Mouse (Mus musculus): ENCODE measurements at regions not wholly inside any gene's neighbourhood (a gene's known extent, or its start where the extent isn't known, plus 50 kb on each side); places are given as distances from the start of the nearest gene placed in this dataset.

DNA sequence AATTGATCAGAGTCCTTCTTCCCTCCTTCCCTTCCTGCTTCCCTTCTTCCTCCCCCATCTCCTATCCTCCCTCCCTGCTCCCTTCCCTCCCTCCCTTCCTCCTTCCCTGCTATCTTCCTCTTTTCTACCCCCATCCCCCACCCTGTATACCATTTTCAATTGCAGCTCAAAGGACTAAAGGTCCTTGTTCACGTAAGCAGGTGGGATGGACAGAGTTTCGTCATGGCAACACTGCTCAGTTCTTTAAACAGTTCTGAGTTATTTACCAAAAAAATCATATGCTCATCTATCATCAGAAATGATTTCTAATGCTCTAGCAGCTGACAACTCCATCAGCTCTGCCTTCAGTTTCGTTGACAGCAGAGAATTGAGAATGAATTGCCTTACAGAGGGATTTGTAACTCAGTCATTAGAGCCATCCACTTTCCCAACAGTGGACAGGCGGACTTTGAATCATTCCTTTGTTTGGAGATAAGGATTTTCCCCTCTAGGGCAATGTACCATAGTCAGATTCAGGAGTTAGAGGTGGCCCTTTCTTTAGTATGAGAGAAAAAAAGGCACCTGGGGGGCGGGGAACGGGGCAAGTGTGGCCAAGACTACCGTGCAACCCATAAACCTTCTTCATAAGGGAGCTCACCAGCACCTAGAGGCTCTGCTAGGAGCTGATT, 113.7 kb upstream of the Lrig1 start:
- H3K9ac ChIP-seq (ENCODE audit: low read length) = no peak overlapping the region; the same call in 1 of the 2 replicates
- WGBS = 36% methylated on average over 7 of the region's 7 CpGs
- ATAC-seq (replicated peaks; ENCODE audit: low FRiP score) (no peak), DNase-seq (ENCODE audit: low spot score) (no peak)
- no peaks in the 10 kb centered on the region for H3K27me3 ChIP-seq (ENCODE audit: control insufficient read depth, insufficient read depth, low read length)
- peaks cover 10% of the 10 kb centered on the region; the same call in 1 of the 2 replicates for H3K4me1 ChIP-seq (replicated peaks; ENCODE audit: control insufficient read depth, insufficient read depth, low read length)
- H3K4me3 ChIP-seq (ENCODE audit: low read depth, low read length) = no peak overlapping the region
- no peak overlapping the region for H3K4me2 ChIP-seq (ENCODE audit: low read depth, low read length, severe bottlenecking)
- no peaks in the 10 kb centered on the region for H3K9me3 ChIP-seq (ENCODE audit: control insufficient read depth, low read length)
- no peak overlapping the region for H3K27ac ChIP-seq (ENCODE audit: low read depth, low read length)
- H3K36me3 ChIP-seq (ENCODE audit: control insufficient read depth, insufficient read depth, low read length) = no peaks in the 10 kb centered on the region

- Histone ChIP-seq H3K4me3 (ENCODE audit: low read depth, low read length) (no peak overlapping the region), H3K9ac (ENCODE audit: low read length) (no peak overlapping the region), H3K27me3 (ENCODE audit: control insufficient read depth, insufficient read depth, low read length) (no peaks in the 10 kb centered on the region), H3K4me1 (replicated peaks; ENCODE audit: control insufficient read depth, insufficient read depth, low read length) (peaks cover 10% of the 10 kb centered on the region; the same call in 1 of the 2 replicates), H3K4me2 (ENCODE audit: low read depth, low read length, severe bottlenecking) (no peak overlapping the region), H3K27ac (ENCODE audit: low read depth, low read length) (no peak overlapping the region), H3K36me3 (ENCODE audit: control insufficient read depth, insufficient read depth, low read length) (no peaks in the 10 kb centered on the region), H3K9me3 (ENCODE audit: control insufficient read depth, low read length) (no peaks in the 10 kb centered on the region)
- DNase-seq (ENCODE audit: low spot score) = no peak
- WGBS = 18% methylated on average over 4 of the region's 4 CpGs
- ATAC-seq (replicated peaks; ENCODE audit: low FRiP score) = no peak
Measured at GRCm38 (mm10) chr6:94811846-94812245, 111.9 kb upstream of the Lrig1 start.

DNA sequence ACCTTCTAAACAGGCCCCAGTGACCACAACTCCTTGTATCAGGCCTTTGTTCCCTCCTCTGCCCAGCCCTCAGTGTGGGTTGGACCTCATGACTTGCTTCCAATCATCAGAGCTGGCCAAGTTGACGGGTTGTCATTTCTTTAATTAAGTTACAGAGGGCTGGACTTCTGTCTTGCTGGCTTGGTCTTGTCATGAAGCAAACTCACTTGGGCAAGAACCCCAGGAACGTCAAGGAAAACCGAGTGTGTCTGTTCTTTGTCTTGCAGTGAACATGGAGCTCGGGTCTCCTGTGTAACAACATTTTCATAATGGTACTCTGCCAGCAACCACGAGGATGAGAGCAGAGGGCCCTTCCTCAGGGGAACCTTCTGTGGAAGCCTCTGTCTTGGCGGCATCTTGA, 107.3 kb upstream of the Lrig1 start:
- peaks cover 5% of the 10 kb centered on the region; the same call in 1 of the 2 replicates for H3K4me1 ChIP-seq (replicated peaks; ENCODE audit: control insufficient read depth, insufficient read depth, low read length)

DNA sequence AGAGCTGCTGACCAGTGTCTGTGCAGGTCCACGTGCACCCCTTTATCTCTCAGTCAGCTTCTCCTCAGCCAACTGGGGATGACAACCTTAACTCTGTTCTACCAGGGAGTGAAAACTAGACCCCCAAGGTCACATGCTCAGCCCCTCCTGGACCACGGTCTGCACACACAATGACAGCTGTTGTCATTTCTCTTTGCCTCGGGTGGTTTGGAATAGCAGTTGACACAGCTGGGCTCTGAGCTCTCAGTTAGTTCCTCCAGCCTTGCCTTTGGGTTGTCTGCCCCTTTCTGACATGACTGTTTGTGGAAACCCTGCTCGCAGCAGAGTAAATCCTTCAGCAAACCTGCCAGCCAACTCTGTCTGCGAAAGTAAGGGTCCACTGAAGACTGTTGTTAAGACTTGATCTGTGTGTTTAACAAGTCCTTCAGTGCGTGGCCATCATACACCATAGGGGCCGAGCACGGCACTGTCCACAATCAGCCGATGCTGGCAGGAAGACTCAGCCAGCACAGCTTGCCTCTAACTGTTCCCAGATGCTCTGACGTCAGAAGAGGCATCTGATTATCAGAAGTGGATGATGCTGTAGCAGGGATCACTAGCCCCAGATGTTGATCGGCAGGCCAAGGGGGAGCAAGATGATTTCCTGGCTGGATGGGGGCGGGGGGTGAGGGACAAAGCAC, 106.7 kb upstream of the Lrig1 start:
- DNase-seq (ENCODE audit: low spot score) (peak; percentile 63), ATAC-seq (replicated peaks; ENCODE audit: low FRiP score) (no peak)
- H3K36me3 ChIP-seq (ENCODE audit: control insufficient read depth, insufficient read depth, low read length) = no peaks in the 10 kb centered on the region
- no peak overlapping the region for H3K4me3 ChIP-seq (ENCODE audit: low read depth, low read length)
- H3K9me3 ChIP-seq (ENCODE audit: control insufficient read depth, low read length) = no peaks in the 10 kb centered on the region
- WGBS = 67% methylated on average over 12 of the region's 12 CpGs
- no peak overlapping the region for H3K4me2 ChIP-seq (ENCODE audit: low read depth, low read length, severe bottlenecking)
- peaks cover 2% of the 10 kb centered on the region; the same call in 1 of the 2 replicates for H3K4me1 ChIP-seq (replicated peaks; ENCODE audit: control insufficient read depth, insufficient read depth, low read length)
- no peaks in the 10 kb centered on the region for H3K27me3 ChIP-seq (ENCODE audit: control insufficient read depth, insufficient read depth, low read length)
- H3K27ac ChIP-seq (ENCODE audit: low read depth, low read length) = no peak overlapping the region
- H3K9ac ChIP-seq (ENCODE audit: low read length) = no peak overlapping the region

More for the DNA sequence above, 107.3 kb upstream of the Lrig1 start:
- H3K9me3 ChIP-seq (ENCODE audit: control insufficient read depth, low read length) = no peaks in the 10 kb centered on the region
- WGBS = 83% methylated on average over 6 of the region's 6 CpGs
- no peaks in the 10 kb centered on the region for H3K36me3 ChIP-seq (ENCODE audit: control insufficient read depth, insufficient read depth, low read length)
- H3K4me3 ChIP-seq (ENCODE audit: low read depth, low read length) = no peak overlapping the region
- no peak overlapping the region for H3K9ac ChIP-seq (ENCODE audit: low read length)
- H3K27ac ChIP-seq (ENCODE audit: low read depth, low read length) = no peak overlapping the region
- DNase-seq (ENCODE audit: low spot score) (no peak), ATAC-seq (replicated peaks; ENCODE audit: low FRiP score) (no peak)
- H3K4me2 ChIP-seq (ENCODE audit: low read depth, low read length, severe bottlenecking) = no peak overlapping the region
- no peaks in the 10 kb centered on the region for H3K27me3 ChIP-seq (ENCODE audit: control insufficient read depth, insufficient read depth, low read length)

DNA sequence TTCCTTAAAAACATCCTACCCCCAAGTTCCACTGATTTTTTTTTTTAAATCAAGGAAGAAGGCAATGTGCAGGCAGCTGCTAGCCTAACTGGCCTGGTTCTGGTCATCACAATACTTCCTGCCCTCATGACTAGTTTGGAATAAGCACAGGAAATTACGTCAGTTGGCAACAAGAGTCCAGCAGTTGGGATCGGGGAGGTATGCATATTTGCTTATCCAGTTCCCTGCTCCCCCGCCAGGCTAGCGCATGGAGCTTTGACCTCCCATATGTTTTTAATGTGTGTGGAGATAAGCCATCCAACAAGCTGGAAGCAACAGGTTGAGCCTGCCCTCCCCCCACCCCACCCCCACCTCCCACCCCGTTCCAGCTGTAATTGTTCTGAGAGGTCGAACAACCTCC, 105.7 kb upstream of the Lrig1 start:
- peaks cover 3% of the 10 kb centered on the region; the same call in 1 of the 2 replicates for H3K4me1 ChIP-seq (replicated peaks; ENCODE audit: control insufficient read depth, insufficient read depth, low read length)
- H3K9me3 ChIP-seq (ENCODE audit: control insufficient read depth, low read length) = no peaks in the 10 kb centered on the region
- DNase-seq (ENCODE audit: low spot score) (peak; percentile 55), ATAC-seq (replicated peaks; ENCODE audit: low FRiP score) (no peak)
- no peak overlapping the region for H3K27ac ChIP-seq (ENCODE audit: low read depth, low read length)
- 71% methylated on average over 6 of the region's 6 CpGs for WGBS
- no peak overlapping the region for H3K4me2 ChIP-seq (ENCODE audit: low read depth, low read length, severe bottlenecking)
- H3K27me3 ChIP-seq (ENCODE audit: control insufficient read depth, insufficient read depth, low read length) = no peaks in the 10 kb centered on the region
- H3K9ac ChIP-seq (ENCODE audit: low read length) = no peak overlapping the region
- H3K4me3 ChIP-seq (ENCODE audit: low read depth, low read length) = no peak overlapping the region
- H3K36me3 ChIP-seq (ENCODE audit: control insufficient read depth, insufficient read depth, low read length) = no peaks in the 10 kb centered on the region

DNA sequence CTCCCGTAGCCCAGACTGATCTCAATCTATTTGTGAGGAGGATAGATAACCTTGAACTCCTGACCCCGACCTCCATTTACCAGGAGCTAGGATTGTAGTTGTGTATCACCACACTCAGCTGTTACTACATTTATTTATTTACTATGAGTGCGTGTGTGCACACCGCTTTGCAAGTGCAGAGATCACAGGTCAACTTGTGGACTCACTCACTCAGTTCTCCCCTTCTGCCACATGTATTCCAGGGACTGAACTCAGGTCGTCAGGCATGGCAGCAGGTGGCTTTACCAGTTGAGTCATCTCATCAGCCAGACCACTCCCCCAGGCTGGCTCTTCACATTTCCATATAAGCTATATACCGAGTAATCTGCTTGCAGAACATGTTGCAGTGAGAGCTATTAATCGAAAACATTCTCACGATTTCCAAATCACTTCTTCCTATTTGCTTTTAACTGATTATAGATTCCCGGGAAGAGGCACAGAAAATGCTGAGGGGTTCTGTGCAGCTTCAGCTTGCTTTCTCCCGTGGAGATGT, 104.4 kb upstream of the Lrig1 start:
- ATAC-seq (replicated peaks; ENCODE audit: low FRiP score) = no peak
- Histone ChIP-seq H3K9ac (ENCODE audit: low read length) (no peak overlapping the region), H3K4me2 (ENCODE audit: low read depth, low read length, severe bottlenecking) (no peak overlapping the region), H3K36me3 (ENCODE audit: control insufficient read depth, insufficient read depth, low read length) (no peaks in the 10 kb centered on the region), H3K9me3 (ENCODE audit: control insufficient read depth, low read length) (no peaks in the 10 kb centered on the region), H3K27me3 (ENCODE audit: control insufficient read depth, insufficient read depth, low read length) (no peaks in the 10 kb centered on the region), H3K4me1 (replicated peaks; ENCODE audit: control insufficient read depth, insufficient read depth, low read length) (peaks cover 5% of the 10 kb centered on the region; the same call in 1 of the 2 replicates), H3K4me3 (ENCODE audit: low read depth, low read length) (no peak overlapping the region), H3K27ac (ENCODE audit: low read depth, low read length) (no peak overlapping the region)
- no peak for DNase-seq (ENCODE audit: low spot score)
- WGBS = 84% methylated on average over 10 of the region's 10 CpGs

DNA sequence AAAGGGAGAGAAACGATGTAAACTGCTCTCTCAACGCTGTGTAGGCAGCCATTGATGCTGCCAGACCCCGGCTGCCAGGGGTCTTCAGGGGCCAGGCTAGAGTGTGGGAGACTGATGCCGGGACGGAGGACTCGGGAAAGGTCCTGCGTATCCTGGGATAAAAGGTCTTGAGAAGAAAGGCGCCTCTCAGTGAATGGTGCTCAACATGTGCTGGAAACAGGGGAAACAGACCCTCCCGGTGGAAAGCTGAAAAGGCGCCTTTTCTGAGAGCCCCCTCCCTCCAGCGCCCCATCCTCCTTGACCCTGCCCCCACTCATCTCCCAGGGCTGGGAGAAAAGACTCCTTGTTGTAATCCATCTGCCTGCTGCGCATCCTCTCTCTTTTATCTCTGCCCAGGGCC, 101.1 kb upstream of the Lrig1 start:
- H3K9me3 ChIP-seq (ENCODE audit: control insufficient read depth, low read length) = no peaks in the 10 kb centered on the region; the same call in 1 of the 2 replicates
- no peaks in the 10 kb centered on the region for H3K36me3 ChIP-seq (ENCODE audit: control insufficient read depth, insufficient read depth, low read length)
- no peak overlapping the region for H3K4me3 ChIP-seq (ENCODE audit: low read depth, low read length)
- peak; percentile 72 for ATAC-seq (replicated peaks; ENCODE audit: low FRiP score)
- 5% methylated on average over 12 of the region's 12 CpGs for WGBS
- H3K4me1 ChIP-seq (replicated peaks; ENCODE audit: control insufficient read depth, insufficient read depth, low read length) = peaks cover 5% of the 10 kb centered on the region; the same call in 1 of the 2 replicates
- H3K27ac ChIP-seq (ENCODE audit: low read depth, low read length) = peak overlapping the region; percentile 26; the same call in 1 of the 2 replicates
- DNase-seq (ENCODE audit: low spot score) = peak; percentile 60
- H3K4me2 ChIP-seq (ENCODE audit: low read depth, low read length, severe bottlenecking) = peak overlapping the region; percentile 28; the same call in 1 of the 2 replicates
- H3K9ac ChIP-seq (ENCODE audit: low read length) = peak overlapping the region; percentile 12
- H3K27me3 ChIP-seq (ENCODE audit: control insufficient read depth, insufficient read depth, low read length) = no peaks in the 10 kb centered on the region

GRCm38 (mm10) chr6:94798545-94799211, 98.7 kb upstream of the Lrig1 start:
- Histone ChIP-seq H3K27me3 (ENCODE audit: control insufficient read depth, insufficient read depth, low read length) (no peaks in the 10 kb centered on the region), H3K9me3 (ENCODE audit: control insufficient read depth, low read length) (no peaks in the 10 kb centered on the region; the same call in 1 of the 2 replicates), H3K4me3 (ENCODE audit: low read depth, low read length) (no peak overlapping the region), H3K4me2 (ENCODE audit: low read depth, low read length, severe bottlenecking) (no peak overlapping the region), H3K9ac (ENCODE audit: low read length) (no peak overlapping the region), H3K36me3 (ENCODE audit: control insufficient read depth, insufficient read depth, low read length) (no peaks in the 10 kb centered on the region), H3K4me1 (replicated peaks; ENCODE audit: control insufficient read depth, insufficient read depth, low read length) (peaks cover 5% of the 10 kb centered on the region; the same call in 1 of the 2 replicates), H3K27ac (ENCODE audit: low read depth, low read length) (no peak overlapping the region)
- ATAC-seq (replicated peaks; ENCODE audit: low FRiP score) (no peak), DNase-seq (ENCODE audit: low spot score) (no peak)
- 92% methylated on average over 4 of the region's 4 CpGs for WGBS
